Mouse (Mus musculus) liver, adult 2 months (tissue): ENCODE measurements around the gene Sox5.

Experiments used
- CTCF ChIP-seq: fragments of 200-500 bp; IDR thresholded peaks from 2 replicates; pipeline ENCODE4 v1.5.1; 2011; ENCODE audit warnings: low read depth, low read length, control low read depth
- POLR2A ChIP-seq: fragments of 200-500 bp; IDR thresholded peaks from 2 replicates; pipeline ENCODE4 v1.6.1; 2011; ENCODE audit warnings: low read length, control low read depth; ENCODE audit not compliant: insufficient read depth; ENCODE audit errors: extremely low read depth

DNA sequence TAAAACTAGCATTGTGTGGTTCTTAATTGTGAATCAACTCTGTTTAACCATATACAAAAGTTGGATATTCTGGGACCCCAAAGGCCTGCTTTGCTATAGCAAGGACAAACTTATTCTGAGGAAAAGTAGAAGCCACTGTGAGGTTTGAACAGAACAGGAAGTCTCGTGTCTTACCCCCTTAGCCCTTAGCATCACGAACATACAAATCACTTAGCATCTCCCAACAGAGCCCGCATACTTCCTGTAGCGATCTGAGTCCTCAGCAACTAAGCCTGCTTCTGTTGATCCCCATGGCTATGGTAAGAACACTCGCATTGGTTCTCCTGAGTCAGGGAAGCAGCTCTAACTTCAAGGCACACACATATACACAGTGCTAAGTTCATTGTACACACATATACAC is 337.4 kb downstream of the Sox5 start:
- TF ChIP-seq CTCF (no peak), POLR2A (no peak)
